Mouse (Mus musculus) limb, embryonic 13.5 days (tissue): Measurements from ENCODE around the gene Snx4. TPM values are rescaled to one million over a fixed set of nuclear protein-coding genes. Genes with fewer than 3 reads are reported as not detected.

Source experiments
- ATAC-seq: fragments of 200-750 bp; cut with Nextera tagmentation; 2 replicates; pipeline ENCODE4 v1.8.0; 2017; ENCODE audit warnings: low read depth, moderate number of reproducible peaks, moderate TSS enrichment; ENCODE audit not compliant: low FRiP score
- H3K27ac ChIP-seq: fragments of 300-500 bp; sonication (generic); 2 replicates; pipeline ENCODE4 v1.5.1; 2015; ENCODE audit warnings: inconsistent platforms, mild to moderate bottlenecking, moderate library complexity
- H3K27me3 ChIP-seq: fragments of 300-500 bp; sonication (generic); 2 replicates; pipeline ENCODE4 v1.6.1; 2015; ENCODE audit warnings: mild to moderate bottlenecking, inconsistent platforms
- H3K36me3 ChIP-seq: fragments of 300-500 bp; sonication (generic); 2 replicates; pipeline ENCODE4 v1.6.1; 2015; ENCODE audit warnings: inconsistent platforms, mild to moderate bottlenecking, moderate library complexity
- H3K4me1 ChIP-seq: fragments of 300-500 bp; sonication (generic); 2 replicates; pipeline ENCODE4 v1.6.1; 2015; ENCODE audit warnings: inconsistent platforms
- H3K4me2 ChIP-seq: fragments of 300-500 bp; sonication (generic); replicated peaks from 2 replicates; pipeline ENCODE4 v1.6.1; 2015; ENCODE audit warnings: inconsistent platforms, mild to moderate bottlenecking, moderate library complexity
- H3K4me3 ChIP-seq: fragments of 300-500 bp; sonication (generic); 2 replicates; pipeline ENCODE4 v1.5.1; 2015; ENCODE audit warnings: moderate library complexity, mild to moderate bottlenecking, inconsistent platforms
- H3K9ac ChIP-seq: fragments of 300-500 bp; sonication (generic); 2 replicates; pipeline ENCODE4 v1.6.1; 2015; ENCODE audit warnings: mild to moderate bottlenecking, inconsistent platforms
- H3K9me3 ChIP-seq: fragments of 300-500 bp; sonication (generic); 2 replicates; pipeline ENCODE4 v1.6.1; 2016; ENCODE audit warnings: inconsistent platforms
- WGBS: fragments of 180-500 bp; shearing (Covaris S2); methylation state at CpG from one replicate; pipeline ENCODE4 v1.1.7; 2015; 5-methylcytosine and 5-hydroxymethylcytosine counted together
- polyA plus RNA-seq: library from polyadenylated mRNA; unstranded; fragments of >200 nt; fragmentation: Nextera tagmentation; extraction: Ambion mirVana; gene quantifications from 2 replicates; pipeline ENCODE4 v1.2.1, GENCODE M21; 2015

The Snx4 gene
- polyA plus RNA-seq, 1 experiment from 2014 or later: 89.2 TPM

DNA sequence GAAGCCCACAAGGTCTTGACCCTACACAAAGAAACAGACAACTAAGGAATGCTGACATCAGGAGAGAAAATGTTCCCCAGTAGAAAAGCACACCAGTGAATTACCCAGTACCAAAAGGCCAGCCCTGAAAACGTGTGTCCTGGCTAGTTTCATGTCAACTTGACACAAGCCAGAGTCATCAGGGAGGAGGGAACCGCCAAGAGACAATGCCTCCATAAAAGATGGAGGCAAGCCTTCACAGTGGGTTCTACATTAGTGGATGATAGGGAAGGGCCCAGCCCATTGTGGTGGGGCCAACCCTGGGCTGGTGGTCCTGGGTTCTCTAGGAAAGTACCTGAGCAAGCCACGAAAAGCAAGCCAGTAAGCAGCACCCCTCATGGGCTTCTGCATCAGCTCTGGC lies 95.1 kb downstream of the Snx4 start:
- Histone ChIP-seq H3K27me3 (no peaks in the 10 kb centered on the region), H3K9ac (no peak overlapping the region), H3K4me3 (no peak overlapping the region), H3K4me2 (no peak overlapping the region), H3K36me3 (no peaks in the 10 kb centered on the region), H3K27ac (no peak overlapping the region), H3K4me1 (peaks cover 12% of the 10 kb centered on the region), H3K9me3 (no peaks in the 10 kb centered on the region)
- 23% methylated on average over 3 of the region's 3 CpGs for WGBS
- no peak for ATAC-seq

DNA sequence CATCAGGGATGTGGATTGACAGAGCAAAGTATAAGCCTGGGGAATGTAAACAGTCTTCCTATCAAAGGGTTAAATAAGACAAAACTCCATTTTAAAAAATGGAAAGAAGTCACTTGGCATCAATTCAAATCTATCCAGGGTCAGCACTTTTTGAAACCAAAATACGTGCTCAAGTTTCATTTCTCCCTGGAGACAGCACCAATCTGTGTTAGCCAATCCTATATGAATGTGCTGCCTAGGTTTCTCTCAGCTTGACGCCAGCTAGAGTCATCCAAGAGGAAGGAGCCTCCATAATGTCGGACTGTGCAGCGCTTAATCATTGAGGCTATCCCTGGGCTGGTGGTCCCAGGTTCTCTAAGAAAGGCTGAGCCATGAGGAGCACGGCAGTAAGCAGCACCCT lies 95.9 kb downstream of the Snx4 start:
- peak; percentile 36; the same call in 1 of the 2 replicates for ATAC-seq
- Histone ChIP-seq H3K4me2 (no peak overlapping the region), H3K36me3 (no peaks in the 10 kb centered on the region), H3K27me3 (no peaks in the 10 kb centered on the region), H3K27ac (no peak overlapping the region), H3K4me1 (peaks cover 12% of the 10 kb centered on the region), H3K4me3 (no peak overlapping the region), H3K9me3 (no peaks in the 10 kb centered on the region), H3K9ac (no peak overlapping the region)
- WGBS: 61% methylated on average over 5 of the region's 5 CpGs

Other genes with a start within 250 kb of the Snx4 start
- gene Iqcg, start 195.2 kb upstream of the Snx4 start, polyA plus RNA-seq: 2.0 and 2.7 TPM in 2 replicates
- 915 and 966 TPM in 2 replicates for gene Rpl35a, start 195.0 kb upstream of the Snx4 start, polyA plus RNA-seq
- gene Lmln, start 188.9 kb upstream of the Snx4 start, polyA plus RNA-seq: 3.4 and 4.0 TPM in 2 replicates
- 17.6 and 18.2 TPM in 2 replicates for gene Osbpl11, start 66.4 kb upstream of the Snx4 start, polyA plus RNA-seq
- 67.0 and 72.5 TPM in 2 replicates for gene Zfp148, start 129.4 kb downstream of the Snx4 start, polyA plus RNA-seq